Mouse (Mus musculus) layer of hippocampus, adult 9-10 months (tissue): ENCODE results near the gene 8030474K03Rik.
"Not testable (repeated sequence)": the region's sequence is repeated elsewhere in the genome, so short reads cannot be mapped to it uniquely, and the experiment has no call there.

Experiments
- DNase-seq: peaks from one replicate; pipeline ENCODE4 v3.0.0; 2022; ENCODE audit warnings: low spot score

The 8030474K03Rik gene

DNA sequence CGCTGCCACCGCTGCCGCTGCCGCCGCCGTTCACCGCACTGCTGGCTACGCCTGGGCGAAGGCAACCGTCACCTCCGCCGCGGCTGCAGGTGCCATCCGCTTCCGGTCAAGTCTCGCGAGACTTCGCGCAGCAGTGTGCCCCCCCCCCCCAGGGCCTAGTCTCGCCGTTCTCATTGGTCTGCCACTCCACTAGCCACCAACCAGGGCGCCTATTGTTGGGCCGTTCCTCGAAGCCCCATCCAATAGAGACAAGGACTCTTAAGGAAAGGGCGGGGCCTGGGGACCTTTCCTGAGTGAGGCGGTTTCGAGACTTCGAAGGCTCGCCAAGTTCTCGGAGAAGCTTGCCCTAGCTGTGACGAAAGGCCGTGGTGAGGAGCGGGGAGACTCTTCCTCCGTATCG, at the start of gene 8030474K03Rik, which contains the start of gene Gm4779:
TSS of gene 8030474K03Rik (plus strand) at position 315 of the 400 bp plus-strand sequence.
TSS of gene Gm4779 (minus strand) at position 82 of the 400 bp plus-strand sequence.
- no peak for DNase-seq

DNA sequence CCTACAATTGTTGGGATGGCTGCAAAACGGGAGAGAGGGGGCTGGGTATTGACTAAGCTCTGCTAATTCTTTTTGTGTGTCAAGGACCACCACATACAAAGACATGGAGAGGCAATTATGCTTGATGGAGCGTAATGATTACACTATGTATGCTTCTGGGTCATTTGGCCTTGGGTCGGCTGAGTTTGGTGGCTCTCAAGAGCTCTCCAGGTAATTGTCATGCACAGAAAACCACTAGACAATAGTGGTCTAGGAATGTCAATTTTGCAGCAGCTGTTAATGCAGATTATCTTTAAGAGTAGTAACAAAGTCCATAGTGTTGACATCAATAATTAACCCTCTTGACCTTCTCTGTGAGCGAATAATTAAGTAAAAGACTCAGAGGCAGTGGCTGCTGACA, 44.3 kb upstream of the 8030474K03Rik start:
- DNase-seq, result no peak

DNA sequence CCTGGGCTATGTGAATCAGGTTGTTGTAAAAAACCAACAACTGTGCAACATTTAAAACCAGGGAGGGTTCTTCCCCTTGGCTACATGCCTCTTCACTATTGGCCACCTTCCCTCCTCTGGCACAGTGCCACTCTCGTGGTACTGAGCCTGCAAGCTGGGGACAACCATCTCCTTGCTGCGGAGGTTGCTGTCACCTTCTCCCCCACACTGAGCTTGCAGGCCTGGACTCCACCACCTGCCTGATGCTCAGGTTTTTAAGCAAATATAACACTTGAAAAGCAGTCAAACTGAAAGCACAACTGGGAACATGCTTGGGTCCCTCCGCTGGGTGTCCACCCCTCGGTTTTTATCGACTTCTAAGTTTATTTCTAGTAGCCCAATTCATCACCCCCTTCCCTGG, 40.0 kb upstream of the 8030474K03Rik start:
- no peak for DNase-seq

DNA sequence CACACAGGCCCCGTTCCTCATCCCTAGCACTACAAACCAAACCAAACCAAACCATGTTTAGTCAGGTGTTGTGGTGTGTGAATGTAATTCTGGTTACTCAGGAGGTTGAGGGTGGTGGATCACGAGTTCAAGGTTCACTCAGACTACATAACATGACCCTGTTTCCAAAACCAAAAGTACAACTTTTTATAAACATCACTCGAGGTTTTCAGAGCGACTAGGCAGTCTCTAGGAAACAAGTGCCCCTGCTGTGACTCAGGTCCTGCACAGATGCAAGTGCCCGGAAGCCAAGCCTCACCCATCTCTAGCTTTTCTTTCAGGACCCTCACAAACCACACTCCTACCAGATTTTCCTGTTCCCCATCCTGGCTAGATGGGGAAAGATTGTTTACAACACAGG, 29.8 kb upstream of the 8030474K03Rik start:
- DNase-seq, result no peak

DNA sequence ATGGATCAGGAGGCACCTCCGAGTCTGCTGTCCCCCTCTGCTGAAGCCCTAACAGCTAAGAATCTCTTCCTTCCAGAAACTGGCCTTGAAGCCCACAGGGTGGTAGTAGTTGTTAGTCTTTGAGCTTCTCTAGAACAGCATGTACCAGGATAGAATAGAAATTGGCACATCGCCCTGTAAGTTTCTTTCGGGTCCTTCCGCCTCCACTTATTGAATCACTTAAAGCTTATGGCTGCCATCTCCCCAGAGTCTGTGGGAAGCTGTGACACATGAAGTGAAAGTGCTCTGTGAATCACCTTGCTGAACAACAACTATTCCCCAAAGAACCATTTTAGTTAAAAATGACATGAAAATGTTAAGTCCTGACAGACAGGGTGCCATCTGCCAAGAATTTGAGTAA, 29.3 kb upstream of the 8030474K03Rik start:
- DNase-seq, result no peak

DNA sequence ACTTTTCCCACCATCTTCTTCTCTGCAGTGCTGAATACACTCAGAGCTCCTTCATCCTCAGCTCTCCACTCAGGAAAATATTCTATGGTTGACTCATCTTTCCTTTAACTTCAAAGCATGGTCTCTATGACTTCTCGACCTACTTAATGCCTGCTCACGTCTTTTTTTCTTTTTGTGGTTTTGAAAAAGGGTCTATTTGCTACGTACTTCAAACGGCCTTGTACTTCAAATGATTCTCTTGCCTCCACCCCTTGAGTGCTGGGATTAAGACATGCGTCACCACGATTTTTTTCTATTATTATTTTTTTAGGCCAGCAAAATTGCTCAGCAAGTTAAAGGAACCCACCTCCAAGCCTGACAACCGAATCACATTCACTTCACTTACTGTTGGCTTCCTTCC, 27.2 kb upstream of the 8030474K03Rik start:
- no peak for DNase-seq

DNA sequence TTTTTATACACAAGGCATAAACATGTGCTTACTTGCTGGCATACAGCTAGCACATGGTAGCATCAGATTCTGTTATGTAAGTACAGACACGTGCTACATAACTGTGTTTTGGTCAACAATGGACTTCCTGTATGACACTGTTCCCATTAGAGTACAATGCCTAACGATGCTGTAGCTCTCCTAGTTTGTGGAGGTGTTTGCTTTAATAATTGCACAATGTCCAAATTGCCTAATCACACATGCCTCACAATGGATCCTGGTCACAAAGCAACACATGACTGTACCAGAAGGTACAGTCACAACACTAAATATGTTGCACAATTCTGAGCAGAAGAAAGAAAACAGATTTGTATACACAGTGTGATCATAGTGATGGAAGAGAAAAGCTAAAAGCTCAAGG, 25.0 kb upstream of the 8030474K03Rik start:
- DNase-seq, result no peak

DNA sequence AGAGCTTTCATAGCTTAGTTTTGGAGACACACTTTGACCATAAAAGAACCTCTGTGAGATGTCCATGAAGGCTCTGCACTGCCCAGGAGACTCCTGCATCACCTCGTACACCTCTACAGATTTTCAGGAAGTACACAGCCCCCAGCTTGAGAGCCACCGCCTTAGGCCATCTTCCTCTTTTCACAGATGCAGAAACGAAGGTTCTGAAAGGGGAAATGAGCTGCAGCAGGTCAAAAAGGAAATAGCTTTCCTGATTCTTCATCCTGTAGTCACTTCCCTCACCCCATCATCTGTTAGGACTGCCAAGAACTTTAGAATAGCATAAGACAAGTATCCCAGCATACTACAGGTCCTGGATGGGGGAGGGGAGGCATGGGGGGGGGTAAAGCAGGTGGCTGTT, 24.1 kb upstream of the 8030474K03Rik start:
- no peak for DNase-seq

DNA sequence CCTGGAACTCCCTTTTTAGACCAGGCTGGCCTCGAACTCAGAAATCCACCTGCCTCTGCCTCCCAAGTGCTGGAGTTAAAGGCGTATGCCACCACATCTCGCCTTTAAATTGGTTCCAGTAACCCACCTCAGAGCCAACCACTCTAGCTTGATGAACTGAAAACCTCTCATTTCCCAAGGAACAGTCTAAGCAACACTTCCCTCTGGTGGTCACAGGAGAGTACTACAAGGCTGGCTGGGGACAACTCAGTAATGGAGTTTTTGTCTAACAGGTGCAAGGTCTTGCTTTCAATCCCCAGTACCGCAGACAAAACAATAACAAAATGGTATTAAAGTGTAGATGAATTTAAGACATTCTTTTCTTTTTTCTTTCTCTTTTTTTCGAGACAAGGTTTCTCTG, 22.4 kb upstream of the 8030474K03Rik start:
- peak; percentile 63 for DNase-seq

DNA sequence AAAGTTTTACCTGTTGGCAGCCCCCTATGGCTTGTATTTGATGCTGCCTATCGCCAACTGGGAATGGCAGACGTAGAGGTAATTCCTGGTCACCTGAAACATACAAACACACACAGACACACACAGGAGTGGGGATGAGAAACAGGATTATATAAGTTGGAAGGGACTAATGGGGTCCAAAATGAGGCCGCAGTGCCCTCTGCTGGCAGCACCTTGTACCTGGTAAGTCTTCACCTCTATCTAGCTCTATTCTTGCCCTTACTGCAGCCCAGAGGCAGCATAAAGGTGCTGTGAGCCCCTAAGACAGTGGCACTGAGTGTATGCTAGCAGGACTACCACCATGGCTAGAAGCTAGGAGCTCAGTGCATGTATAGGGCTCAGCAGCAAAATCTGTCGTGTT, 2.9 kb upstream of the 8030474K03Rik start:
- peak; percentile 40 for DNase-seq

DNA sequence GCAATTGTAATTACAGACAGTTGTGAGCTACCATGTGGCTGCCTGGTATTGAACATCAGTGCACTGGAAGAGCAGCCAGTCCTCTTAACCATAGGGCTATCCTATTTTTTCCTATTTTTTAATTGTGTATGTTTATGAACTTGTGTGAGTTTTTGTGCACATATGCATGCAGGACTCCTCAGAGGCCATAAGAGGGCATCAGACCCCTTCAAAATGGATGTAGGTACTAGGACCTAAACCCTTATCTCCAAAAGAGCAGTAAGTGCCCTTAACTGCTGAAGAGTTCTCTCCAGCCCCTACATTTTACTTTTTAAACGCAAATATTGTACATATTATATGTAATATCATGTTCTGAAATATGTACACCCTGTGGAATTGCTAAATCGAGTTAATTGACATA, 11.1 kb downstream of the 8030474K03Rik start:
- no peak for DNase-seq

DNA sequence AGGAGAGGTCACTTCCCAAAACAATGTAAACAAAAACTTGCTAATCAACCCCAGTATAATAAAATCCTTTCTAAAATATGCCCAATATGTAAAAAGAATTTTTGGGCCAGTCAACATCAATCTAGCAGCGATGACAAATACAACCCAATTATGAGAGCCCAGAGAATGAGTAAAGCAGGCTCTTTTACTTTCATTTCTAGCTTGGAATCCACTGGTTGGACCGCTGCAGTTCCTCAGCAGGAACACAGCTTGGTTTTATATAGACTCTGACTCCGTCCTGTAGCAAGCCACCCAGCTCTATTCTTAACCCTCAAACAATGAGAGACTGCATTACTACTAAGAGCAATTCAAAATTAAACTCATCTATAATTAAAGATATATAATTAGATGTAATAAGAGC, 17.3 kb downstream of the 8030474K03Rik start:
- no peak for DNase-seq

DNA sequence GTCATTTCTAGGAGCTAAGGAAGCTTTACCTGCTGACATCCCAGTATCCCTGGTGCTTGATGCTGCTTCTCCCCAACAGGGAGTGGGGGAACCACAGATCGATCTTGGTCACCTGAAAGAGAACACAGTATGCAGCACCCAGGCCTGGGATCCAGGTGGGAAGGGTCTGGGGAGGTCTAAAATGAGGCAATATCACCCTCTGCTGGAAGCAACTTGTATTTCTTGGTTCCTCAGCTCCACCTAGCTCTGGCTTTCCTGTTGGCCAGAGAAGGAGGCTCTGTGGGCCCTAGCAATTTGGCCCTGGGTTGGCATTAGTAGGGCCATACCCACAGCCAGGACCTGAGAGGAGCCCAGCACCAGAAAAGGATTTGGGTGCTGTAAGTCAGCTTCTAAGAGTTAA, 24.7 kb downstream of the 8030474K03Rik start:
- DNase-seq, result no peak

DNA sequence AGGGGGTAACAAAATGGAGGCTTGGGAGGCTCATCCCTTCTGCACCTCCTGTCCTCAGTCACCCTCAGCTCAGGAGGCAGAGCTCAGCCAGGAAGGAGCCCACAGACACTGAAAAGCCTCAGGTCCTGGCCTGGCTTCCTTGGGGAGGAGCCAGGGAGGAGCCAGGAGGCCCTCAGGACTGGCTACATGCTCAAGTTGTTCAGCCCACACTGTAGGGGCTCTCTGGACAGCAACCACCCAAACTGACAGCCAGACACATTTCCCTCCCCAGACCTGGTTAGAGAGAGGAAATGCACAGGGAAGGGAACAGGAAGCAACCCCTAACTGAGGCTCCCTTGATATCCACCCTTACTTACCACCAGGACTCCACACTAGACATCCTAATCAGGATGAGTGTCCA, 25.5 kb downstream of the 8030474K03Rik start:
- not testable (repeated sequence) for DNase-seq

DNA sequence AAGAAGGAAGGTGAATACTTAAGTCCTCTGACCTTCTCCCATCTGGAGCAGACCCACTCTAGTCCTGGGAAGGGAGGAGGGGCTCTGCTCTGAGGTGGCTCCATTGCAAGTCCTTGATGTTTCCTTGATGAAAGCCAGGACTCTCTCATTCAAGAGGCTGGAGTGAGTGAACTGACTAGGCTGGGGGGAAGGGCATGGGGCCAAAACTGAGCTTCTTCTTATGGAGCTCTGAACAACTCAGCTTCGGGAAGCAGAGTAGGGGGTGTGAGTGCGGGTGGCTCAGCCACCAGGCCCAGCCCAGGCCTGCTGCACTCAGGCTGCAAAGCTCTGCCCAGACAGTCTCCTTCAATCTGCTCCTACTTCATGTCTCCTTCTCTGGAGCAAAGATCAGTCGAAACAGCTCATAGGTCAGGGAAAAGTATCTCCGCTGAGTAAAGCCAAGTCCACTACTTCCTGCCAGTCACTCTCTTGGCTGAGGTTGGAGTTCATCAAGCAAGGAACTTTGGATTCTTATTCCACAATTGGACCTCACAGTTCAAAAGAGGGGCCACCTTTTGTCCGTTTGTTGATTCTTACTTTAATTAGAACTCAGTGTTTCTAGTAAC, 52.8 kb downstream of the 8030474K03Rik start:
- DNase-seq, result no peak
